Mouse (Mus musculus): ENCODE data around the gene Gm28305. TPM values are rescaled to one million over a fixed set of nuclear protein-coding genes. Genes with fewer than 3 reads are reported as not detected.

The Gm28305 gene
- polyA plus RNA-seq (2012; rRNA removed) = not detected in 2 replicates

- no peak within 1 kb of the TSS for H3K4me3 ChIP-seq (ENCODE audit: insufficient read depth, low read length)
- no peak within 1 kb of the TSS for H3K27ac ChIP-seq (ENCODE audit: insufficient read depth, low read length)
- no peaks in the 10 kb centered on the region for H3K4me1 ChIP-seq (ENCODE audit: control insufficient read depth, insufficient read depth, low read length)
- TF ChIP-seq CTCF (IDR thresholded peaks at IDR 0.05; ENCODE audit: extremely low read depth, insufficient read depth, low read length) = no peak
- no peak for TF ChIP-seq POLR2A (IDR thresholded peaks at IDR 0.05; ENCODE audit: extremely low read depth, insufficient read depth, low read length)
Observed at GRCm38 (mm10) chr9:104040362-104040761, at the start of gene Gm28305. Gm28305 (plus strand) TSS chr9:104040662.

- Histone ChIP-seq H3K4me3 (ENCODE audit: insufficient read depth, low read length) (no peak overlapping the region), H3K27ac (ENCODE audit: insufficient read depth, low read length) (no peak overlapping the region), H3K4me1 (ENCODE audit: control insufficient read depth, insufficient read depth, low read length) (no peaks in the 10 kb centered on the region)
- no peak for TF ChIP-seq POLR2A (IDR thresholded peaks at IDR 0.05; ENCODE audit: extremely low read depth, insufficient read depth, low read length)
- no peak for TF ChIP-seq CTCF (IDR thresholded peaks at IDR 0.05; ENCODE audit: extremely low read depth, insufficient read depth, low read length)
Observed at GRCm38 (mm10) chr9:103996496-103996895, 44.0 kb upstream of the Gm28305 start.

GRCm38 (mm10) chr9:104000601-104001000 lies 39.9 kb upstream of the Gm28305 start:
- no peaks in the 10 kb centered on the region; the same call in 1 of the 2 replicates for H3K4me1 ChIP-seq (ENCODE audit: control insufficient read depth, insufficient read depth, low read length)
- no peak overlapping the region for H3K27ac ChIP-seq (ENCODE audit: insufficient read depth, low read length)
- no peak for TF ChIP-seq POLR2A (IDR thresholded peaks at IDR 0.05; ENCODE audit: extremely low read depth, insufficient read depth, low read length)
- no peak for TF ChIP-seq CTCF (IDR thresholded peaks at IDR 0.05; ENCODE audit: extremely low read depth, insufficient read depth, low read length)

GRCm38 (mm10) chr9:104001921-104002859 lies 38.3 kb upstream of the Gm28305 start, which contains the start of gene Nphp3:
Nphp3 (plus strand) TSS chr9:104002544.
- H3K27ac ChIP-seq (ENCODE audit: insufficient read depth, low read length) = 0 out of 2 replicates have a peak within 1 kb of the TSS, but pooled peaks have one; percentile 9
- no peaks in the 10 kb centered on the region; the same call in 1 of the 2 replicates for H3K4me1 ChIP-seq (ENCODE audit: control insufficient read depth, insufficient read depth, low read length)
- peak within 1 kb of the TSS; percentile 41 for H3K4me3 ChIP-seq (ENCODE audit: insufficient read depth, low read length)
- TF ChIP-seq POLR2A (IDR thresholded peaks at IDR 0.05; ENCODE audit: extremely low read depth, insufficient read depth, low read length) (peak; percentile 63; the same call in 1 of the 2 replicates), CTCF (IDR thresholded peaks at IDR 0.05; ENCODE audit: extremely low read depth, insufficient read depth, low read length) (no peak)

More at GRCm38 (mm10) chr9:104000601-104001000, 39.9 kb upstream of the Gm28305 start:
- H3K4me3 ChIP-seq (ENCODE audit: insufficient read depth, low read length) = no peak overlapping the region

- no peaks in the 10 kb centered on the region; the same call in 1 of the 2 replicates for H3K4me1 ChIP-seq (ENCODE audit: control insufficient read depth, insufficient read depth, low read length)
- TF ChIP-seq CTCF (IDR thresholded peaks at IDR 0.05; ENCODE audit: extremely low read depth, insufficient read depth, low read length) (peak; percentile 59), POLR2A (IDR thresholded peaks at IDR 0.05; ENCODE audit: extremely low read depth, insufficient read depth, low read length) (peak; percentile 23; the same call in 1 of the 2 replicates)
- 0 out of 2 replicates have a peak overlapping the region, but pooled peaks have one; percentile 9 for H3K27ac ChIP-seq (ENCODE audit: insufficient read depth, low read length)
- peak overlapping the region; percentile 41 for H3K4me3 ChIP-seq (ENCODE audit: insufficient read depth, low read length)
Observed at GRCm38 (mm10) chr9:104002913-104003330, 37.5 kb upstream of the Gm28305 start.

GRCm38 (mm10) chr9:104014526-104014925 lies 25.9 kb upstream of the Gm28305 start:
- TF ChIP-seq POLR2A (IDR thresholded peaks at IDR 0.05; ENCODE audit: extremely low read depth, insufficient read depth, low read length) (no peak), CTCF (IDR thresholded peaks at IDR 0.05; ENCODE audit: extremely low read depth, insufficient read depth, low read length) (no peak)
- no peaks in the 10 kb centered on the region for H3K4me1 ChIP-seq (ENCODE audit: control insufficient read depth, insufficient read depth, low read length)
- H3K27ac ChIP-seq (ENCODE audit: insufficient read depth, low read length) = no peak overlapping the region
- no peak overlapping the region for H3K4me3 ChIP-seq (ENCODE audit: insufficient read depth, low read length)

GRCm38 (mm10) chr9:104021026-104021425 lies 19.4 kb upstream of the Gm28305 start:
- Histone ChIP-seq H3K4me3 (ENCODE audit: insufficient read depth, low read length) (no peak overlapping the region), H3K4me1 (ENCODE audit: control insufficient read depth, insufficient read depth, low read length) (no peaks in the 10 kb centered on the region), H3K27ac (ENCODE audit: insufficient read depth, low read length) (no peak overlapping the region)
- no peak for TF ChIP-seq POLR2A (IDR thresholded peaks at IDR 0.05; ENCODE audit: extremely low read depth, insufficient read depth, low read length)
- no peak for TF ChIP-seq CTCF (IDR thresholded peaks at IDR 0.05; ENCODE audit: extremely low read depth, insufficient read depth, low read length)

GRCm38 (mm10) chr9:104027186-104027585 lies 13.3 kb upstream of the Gm28305 start:
- TF ChIP-seq CTCF (IDR thresholded peaks at IDR 0.05; ENCODE audit: extremely low read depth, insufficient read depth, low read length) (no peak), POLR2A (IDR thresholded peaks at IDR 0.05; ENCODE audit: extremely low read depth, insufficient read depth, low read length) (no peak)
- no peak overlapping the region for H3K27ac ChIP-seq (ENCODE audit: insufficient read depth, low read length)
- H3K4me3 ChIP-seq (ENCODE audit: insufficient read depth, low read length) = no peak overlapping the region
- no peaks in the 10 kb centered on the region for H3K4me1 ChIP-seq (ENCODE audit: control insufficient read depth, insufficient read depth, low read length)

- no peak overlapping the region; the same call in 1 of the 2 replicates for H3K4me3 ChIP-seq (ENCODE audit: insufficient read depth, low read length)
- H3K4me1 ChIP-seq (ENCODE audit: control insufficient read depth, insufficient read depth, low read length) = no peaks in the 10 kb centered on the region
- TF ChIP-seq CTCF (IDR thresholded peaks at IDR 0.05; ENCODE audit: extremely low read depth, insufficient read depth, low read length) (no peak), POLR2A (IDR thresholded peaks at IDR 0.05; ENCODE audit: extremely low read depth, insufficient read depth, low read length) (no peak)
- no peak overlapping the region for H3K27ac ChIP-seq (ENCODE audit: insufficient read depth, low read length)
Observed at GRCm38 (mm10) chr9:104029861-104030260, 10.6 kb upstream of the Gm28305 start.

Measured in cortical plate, adult 2 months (tissue).